Mouse (Mus musculus) ES-CJ7 (cell line): ENCODE data around the gene Eif3d.

Experiments
- DNase-seq: peaks from one replicate; pipeline ENCODE4 v3.0.0; 2011; ENCODE audit warnings: low read depth, low spot score

Gene Eif3d

DNA sequence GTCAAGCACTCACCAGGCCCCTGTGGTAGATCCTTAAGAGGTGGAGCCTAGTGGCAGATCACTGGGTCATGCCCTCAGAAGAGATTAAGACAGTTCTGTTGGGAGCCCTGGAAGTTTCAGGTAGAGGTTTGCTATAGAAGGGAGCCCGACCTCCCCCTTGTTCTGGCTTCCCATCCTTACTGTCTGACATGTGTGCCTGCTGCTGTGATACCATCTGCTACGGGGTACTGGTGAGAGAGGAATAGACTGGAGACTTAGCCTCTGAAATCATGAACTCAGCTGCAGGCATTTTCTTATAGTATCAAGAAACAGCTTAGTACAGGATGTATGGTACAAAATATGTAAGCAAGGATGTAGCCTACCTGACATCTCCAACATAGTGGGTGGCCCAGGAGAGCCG, 17.7 kb downstream of the Eif3d start:
- DNase-seq, result no peak

DNA sequence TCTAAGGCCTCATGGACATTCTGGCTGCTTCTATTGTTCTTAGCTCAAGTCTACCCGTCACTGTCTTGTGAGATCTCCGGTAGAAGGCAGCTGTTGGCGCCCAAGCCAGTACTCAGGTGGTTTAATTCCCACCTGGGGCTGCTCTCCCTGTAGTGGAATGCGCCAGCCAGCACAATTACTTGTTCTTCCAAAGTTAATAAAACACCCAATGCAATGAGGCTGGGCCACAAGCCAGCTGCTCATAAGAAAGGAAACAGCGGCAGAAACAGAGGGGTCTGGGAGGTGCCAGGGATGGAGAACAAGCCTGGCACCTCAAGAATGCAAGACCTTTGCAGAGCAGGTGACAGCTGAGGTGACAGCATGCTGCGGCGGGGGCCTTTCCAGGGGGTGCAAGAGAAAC, 21.6 kb downstream of the Eif3d start:
- DNase-seq, result no peak

- DNase-seq, result no peak
Observed at GRCm38 (mm10) chr15:77945711-77946110, 24.9 kb downstream of the Eif3d start.

DNA sequence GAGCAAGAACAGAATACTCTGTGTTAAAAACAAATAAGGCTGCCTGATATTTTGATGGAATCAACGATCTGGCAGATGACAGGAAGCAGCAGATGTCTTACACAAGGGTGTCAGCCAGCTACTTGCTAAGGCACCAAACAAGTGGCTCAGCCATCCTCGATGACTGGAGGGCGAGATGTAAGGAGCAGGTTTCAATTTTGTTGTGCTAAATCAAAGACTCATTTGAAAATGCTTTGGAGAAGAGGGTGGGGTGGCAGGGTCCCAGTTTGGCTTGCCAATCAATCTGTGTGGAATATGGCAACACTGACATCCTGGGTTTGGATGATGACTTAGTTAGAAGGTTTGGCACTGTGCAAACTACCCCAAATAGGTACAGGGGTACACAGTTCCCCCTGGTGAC, 29.1 kb downstream of the Eif3d start:
- DNase-seq, result no peak

DNA sequence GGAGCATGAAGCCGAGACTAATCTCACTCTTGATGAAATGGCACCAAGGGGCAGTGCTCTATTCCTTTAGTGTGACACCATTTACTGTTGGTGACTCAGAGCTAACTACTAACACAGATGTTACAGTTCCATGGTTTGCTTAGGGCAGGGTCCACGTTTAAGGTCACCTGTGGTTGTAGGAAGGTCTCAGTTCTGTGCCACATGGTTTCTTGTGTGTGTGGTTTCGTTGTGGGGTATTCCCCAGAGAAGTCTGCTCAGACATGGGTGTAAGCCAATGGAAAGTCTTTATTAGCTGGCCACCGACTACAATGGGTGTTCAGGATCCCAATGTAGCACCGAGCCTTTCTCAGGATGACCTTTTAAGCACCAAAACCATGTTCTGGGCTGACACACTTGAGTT, 32.1 kb downstream of the Eif3d start:
- no peak for DNase-seq

GRCm38 (mm10) chr15:77935673-77936375, 34.8 kb downstream of the Eif3d start:
- DNase-seq, result no peak

DNA sequence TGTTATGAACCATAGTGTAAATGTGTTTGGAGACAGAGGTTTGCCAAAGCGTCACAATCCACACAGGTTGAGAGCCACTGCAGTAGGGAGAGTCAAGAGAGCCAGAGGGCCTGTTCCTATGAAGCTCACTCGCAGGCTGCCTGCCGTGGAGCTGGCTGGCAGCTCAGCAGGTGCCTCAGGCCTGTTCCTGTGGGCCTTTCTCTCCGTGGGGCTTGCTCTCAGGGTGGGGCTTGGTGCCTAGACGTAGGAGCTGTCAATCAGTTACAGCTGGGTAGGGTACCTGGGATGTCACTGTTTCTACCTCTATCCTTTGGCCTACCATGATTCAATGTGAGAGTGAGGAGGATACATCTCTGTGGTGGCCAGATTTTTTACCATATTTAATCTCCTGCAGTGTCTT, 35.6 kb downstream of the Eif3d start:
- no peak for DNase-seq

DNA sequence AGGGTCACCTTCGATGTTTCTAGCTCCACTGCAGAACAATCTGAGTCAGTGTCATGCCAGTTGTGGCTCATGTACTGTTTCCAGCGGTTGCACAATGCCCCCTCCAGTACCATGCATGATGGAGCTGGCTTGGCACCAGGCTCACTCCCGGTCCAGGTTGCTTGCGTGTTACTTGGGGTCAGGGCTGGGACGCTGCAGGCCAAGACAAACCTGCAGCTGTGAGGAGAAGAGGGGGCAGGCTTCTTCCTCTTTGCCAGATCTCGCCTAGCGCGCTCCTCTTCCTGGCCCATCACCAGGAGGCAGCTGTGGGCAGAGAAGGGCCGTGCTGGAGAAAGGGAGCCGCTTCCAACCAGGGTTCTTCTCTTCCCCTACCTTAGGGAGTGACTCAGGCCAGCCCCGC, 36.3 kb downstream of the Eif3d start:
- DNase-seq, result no peak

DNA sequence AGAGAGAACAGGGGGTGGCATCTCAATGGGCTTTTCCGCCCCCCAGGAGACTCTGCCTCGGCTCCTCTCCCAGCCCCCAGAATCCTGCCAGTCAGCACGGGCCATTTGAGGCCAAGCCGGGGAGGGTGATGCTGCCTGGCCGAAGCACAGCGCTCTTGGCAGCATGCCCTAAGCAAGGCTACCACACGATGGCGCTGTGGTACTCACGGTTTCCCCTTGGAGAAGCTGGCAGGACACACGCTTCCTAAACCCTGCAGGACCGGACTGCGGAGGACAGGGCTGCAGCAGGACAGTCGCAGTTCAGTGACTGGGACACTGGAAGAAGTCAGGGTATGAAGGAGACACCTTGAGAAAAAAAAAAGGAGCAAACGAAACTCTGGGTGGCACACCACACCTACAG, 36.8 kb downstream of the Eif3d start:
- peak; percentile 91 for DNase-seq

DNA sequence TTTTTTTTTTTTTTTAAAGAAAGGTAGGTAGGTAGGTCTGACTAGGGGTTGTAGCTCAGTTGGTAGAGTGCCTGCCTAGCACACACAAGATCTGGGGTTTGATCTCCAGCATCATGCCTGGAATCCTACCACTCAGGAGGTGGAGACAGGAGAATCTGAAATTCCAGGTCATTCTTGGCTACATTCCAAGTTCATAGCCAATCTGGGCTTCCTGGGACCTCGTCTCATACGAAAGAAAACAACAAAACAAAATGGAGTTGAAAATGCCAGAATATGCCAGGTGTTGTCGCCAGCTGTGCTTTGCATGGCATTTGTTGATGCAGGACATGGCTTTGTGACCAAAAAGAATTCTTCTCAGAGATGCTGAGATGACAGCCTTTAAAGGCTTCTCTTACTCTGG, 37.4 kb downstream of the Eif3d start:
- no peak for DNase-seq

- DNase-seq, result no peak
Observed at GRCm38 (mm10) chr15:77931689-77932016, 39.0 kb downstream of the Eif3d start.

DNA sequence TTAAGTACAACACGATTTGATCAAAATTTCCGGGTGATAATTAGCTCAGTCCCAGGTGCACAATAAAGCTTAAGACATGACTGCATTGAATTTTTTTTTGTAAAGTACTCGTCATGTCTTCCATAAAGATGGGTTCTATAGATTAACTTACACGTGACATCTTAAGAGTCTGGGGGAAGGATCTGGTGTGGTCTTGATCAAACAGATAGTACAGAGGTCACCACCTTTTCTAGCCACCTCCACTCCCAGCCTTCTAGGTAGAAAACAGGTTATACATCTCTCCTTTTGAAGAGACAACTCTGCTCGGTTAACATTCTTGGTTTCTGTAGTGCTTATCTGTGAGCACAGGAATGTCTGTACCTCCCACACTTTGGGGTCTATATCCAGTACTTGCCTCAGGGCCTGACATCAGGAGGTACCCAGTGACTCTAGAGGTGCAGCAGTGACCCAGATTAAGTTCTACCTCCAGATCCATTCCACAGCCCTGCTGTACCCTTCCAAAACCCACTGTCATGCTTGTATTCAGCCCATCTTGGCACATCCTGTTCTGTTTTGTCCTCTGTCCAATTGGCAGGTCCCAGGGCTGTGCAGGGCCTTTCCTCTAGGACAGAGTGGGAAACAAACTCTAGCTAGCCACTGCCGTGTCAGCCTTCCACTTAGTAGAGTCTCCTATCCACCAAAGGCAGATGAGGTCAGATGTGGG, 39.5 kb downstream of the Eif3d start:
- DNase-seq, result no peak

DNA sequence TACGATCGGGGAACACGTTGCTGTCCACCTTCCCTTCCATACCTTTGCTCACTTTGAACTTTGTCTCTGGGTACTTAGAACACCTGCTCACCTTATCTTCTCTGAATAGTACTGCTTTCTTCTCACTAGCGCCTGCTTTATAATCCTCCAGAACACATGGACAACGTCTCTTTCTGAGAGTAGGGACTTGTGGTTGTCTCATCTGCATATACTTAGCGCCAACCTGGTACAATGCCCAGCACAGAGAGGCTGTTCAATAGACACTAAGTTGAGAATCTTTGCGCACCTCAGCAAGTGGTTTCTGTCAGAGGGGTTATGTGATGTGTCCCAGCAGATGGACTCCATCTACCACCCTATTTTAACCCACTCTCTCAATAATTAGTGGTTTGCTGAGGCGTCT, 40.8 kb downstream of the Eif3d start:
- DNase-seq, result no peak

DNA sequence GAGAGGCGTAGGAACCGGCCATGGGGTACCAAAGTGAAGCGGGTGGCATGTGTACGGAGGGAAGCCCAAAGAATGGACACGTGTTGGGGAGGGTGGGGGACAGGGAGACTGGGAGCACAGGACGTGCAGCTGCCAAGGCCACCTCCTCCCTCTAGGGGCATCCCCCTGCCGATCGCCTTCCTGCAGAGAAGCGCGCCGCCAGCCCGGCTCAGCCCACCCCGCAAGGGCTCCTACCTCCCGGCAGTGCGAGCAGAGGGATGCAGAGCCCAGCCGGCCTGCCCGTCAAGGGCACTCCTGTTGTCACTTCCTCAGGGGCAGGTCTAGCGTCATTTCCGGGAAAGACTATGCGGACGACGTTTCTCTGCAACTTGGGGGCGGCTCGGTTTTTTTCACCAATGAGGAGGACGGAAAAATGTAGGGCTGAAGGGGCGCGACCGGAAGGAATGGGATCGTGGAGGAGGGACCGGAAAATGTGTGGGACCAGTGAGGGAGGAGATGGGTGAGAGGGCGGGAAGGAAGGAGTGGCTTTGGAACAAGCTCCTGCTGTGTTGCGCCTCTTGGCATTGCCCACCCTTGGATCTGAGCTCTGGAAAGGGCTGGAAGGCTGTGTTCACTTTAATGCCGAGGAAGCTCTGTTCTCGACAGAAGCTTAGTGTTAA, 41.8 kb downstream of the Eif3d start, which contains the start of gene Txn2:
Gene Txn2, minus strand, starts transcription at position 334 of the 659 bp plus-strand sequence.
- peak; percentile 99 for DNase-seq

DNA sequence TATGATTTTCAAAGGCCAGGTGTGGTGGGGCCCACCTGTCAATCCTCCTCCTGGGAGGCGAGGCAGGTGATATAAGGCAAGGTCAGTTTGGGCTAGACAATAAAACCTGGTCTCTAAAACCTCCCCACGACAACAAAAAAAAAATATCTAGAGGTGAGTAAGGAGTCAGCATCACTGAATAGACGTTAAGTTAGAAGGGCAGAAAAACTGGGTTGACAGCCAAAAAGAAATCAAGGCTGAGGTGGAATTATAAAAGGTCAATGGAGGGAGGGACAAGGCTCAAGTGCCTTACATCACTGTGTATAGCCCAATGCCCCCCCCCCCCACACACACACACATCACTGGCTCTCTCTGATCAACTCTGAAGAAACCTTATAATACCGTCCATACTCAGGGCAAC, 42.5 kb downstream of the Eif3d start:
- no peak for DNase-seq

DNA sequence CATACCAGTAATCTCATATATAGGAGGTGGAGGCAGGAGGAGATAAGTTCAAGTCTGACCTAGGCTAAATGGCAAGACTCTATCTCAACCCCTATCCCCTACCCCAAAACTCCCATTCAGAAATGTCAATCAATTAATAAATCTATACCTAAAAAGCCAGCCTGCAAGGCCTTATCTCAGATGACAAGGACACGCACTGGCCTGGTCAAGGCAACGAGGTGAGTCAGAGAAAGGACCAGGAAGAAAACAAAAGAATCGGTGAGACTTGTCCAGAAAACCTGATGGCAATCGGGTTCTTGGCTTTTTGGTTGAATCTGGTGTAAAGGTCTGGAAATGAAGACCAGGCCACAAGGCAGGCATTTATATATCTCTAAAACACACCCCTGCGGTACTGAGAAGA, 43.7 kb downstream of the Eif3d start:
- no peak for DNase-seq

DNA sequence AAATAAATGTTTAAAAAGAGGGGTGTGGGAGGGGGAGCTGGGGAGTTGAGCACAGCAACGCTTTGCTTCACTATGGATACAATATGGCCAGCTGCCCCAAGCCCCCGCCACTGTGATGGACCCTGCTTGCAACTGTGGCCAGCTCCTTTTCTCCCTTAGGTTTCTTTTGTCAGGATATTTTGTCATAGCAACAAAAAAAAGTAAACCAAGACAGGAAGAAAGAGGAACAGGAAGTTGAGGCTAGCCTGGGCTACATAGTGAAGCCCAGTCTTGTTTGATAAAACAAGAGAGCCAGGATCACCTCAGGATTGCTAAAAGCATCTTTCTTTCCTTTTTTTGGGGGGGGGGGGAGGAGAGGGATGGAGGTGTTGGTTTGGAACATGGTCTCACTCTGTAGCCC, 45.4 kb downstream of the Eif3d start:
- DNase-seq, result no peak

GRCm38 (mm10) chr15:77923267-77924035, 47.2 kb downstream of the Eif3d start:
- no peak for DNase-seq

GRCm38 (mm10) chr15:77922710-77923109, 47.9 kb downstream of the Eif3d start:
- DNase-seq, result no peak

DNA sequence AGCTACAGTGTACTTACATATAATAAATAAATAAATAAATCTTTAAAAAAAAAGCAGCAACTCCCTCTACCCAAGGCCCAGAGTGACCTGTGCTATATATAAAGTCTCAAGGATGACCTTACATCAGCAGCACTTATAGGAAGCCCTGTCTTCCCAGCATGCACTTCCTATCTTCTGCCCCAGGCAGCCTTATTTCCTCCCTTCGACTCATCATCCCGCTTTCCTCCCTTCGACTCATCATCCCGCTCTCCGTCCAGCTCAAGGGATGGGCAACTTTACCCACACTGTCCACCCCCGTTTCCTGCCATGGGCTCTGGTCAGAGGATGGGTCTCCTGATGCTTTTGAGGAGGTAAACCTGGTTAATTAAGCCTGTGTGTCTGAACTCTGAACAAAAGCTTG, 49.0 kb downstream of the Eif3d start:
- DNase-seq, result no peak

- peak; percentile 60 for DNase-seq
Observed at GRCm38 (mm10) chr15:77920511-77921462, 49.8 kb downstream of the Eif3d start.
